Mouse (Mus musculus) neural tube, embryonic 14.5 days (tissue): ENCODE results near the gene Clca3a1. TPM values are rescaled to one million over a fixed set of nuclear protein-coding genes. Genes with fewer than 3 reads are reported as not detected.

Experiments
- polyA plus RNA-seq: library from polyadenylated mRNA; unstranded; fragments of >200 nt; fragmentation: Nextera tagmentation; extraction: Ambion mirVana; gene quantifications from 2 replicates; pipeline ENCODE4 v1.2.1, GENCODE M21; 2014

The Clca3a1 gene
- polyA plus RNA-seq, 1 experiment from 2014 or later = 0.35 TPM

Other genes starting within 250 kb of the Clca3a1 start
- gene Hs2st1, start 190.8 kb downstream of the Clca3a1 start, polyA plus RNA-seq = 17.0 and 18.6 TPM in 2 replicates
- gene Selenof, start 190.7 kb downstream of the Clca3a1 start, polyA plus RNA-seq = 485 and 490 TPM in 2 replicates
- gene Sh3glb1, start 40.6 kb downstream of the Clca3a1 start, polyA plus RNA-seq = 122 and 125 TPM in 2 replicates
- not detected in 2 replicates for gene Clca3a2, start 58.5 kb upstream of the Clca3a1 start, polyA plus RNA-seq
- not detected in 2 replicates for gene Clca3b, start 88.4 kb upstream of the Clca3a1 start, polyA plus RNA-seq
- gene Clca4b, start 171.6 kb upstream of the Clca3a1 start, polyA plus RNA-seq = not detected in 2 replicates
- gene Clca4a, start 214.1 kb upstream of the Clca3a1 start, polyA plus RNA-seq = not detected in 2 replicates